In the genomic region with DNA sequence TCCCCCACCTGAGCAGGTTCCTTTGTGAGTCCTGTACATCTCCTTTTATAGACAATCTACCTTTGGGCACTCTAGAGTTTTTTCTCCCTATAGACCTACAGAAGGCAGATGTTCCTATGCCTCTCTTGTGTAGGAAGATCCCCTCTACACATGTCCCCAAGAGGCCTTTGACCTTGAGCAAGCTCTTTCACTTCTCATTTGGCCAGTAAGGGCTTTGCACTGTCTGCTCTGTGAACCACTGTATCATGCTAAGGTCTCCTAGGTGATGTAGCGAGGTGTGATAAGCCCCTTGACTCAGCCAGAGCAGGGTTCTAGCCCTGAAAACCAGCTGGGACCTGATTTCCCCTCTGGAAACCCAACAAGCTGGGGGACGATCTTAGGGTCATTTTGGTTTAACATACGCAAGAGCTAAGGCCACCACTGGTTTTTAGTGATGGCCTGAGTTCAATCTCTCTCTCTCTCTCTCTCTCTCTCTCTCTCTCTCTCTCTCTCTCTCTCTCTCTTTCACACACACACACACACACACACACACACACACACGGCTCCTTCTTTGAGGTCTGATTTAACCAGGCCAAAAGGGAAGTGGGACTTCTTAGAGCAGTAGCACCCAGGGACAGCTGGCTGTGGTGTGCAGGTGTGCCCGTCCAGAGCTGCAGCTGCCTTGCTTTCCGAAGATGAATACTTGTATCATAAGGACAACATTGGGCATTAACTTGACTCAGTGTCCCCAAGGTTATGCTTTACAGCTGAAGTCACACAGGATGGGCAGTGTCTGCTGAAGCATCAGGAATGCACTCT, we compare ENCODE assay signal across 16 mouse cellular contexts.
DNase-seq lines count a peak whose midpoint lies in the region; ATAC-seq and TF ChIP-seq lines count a peak whose summit lies in the region.
"Had no signal": no experiment of that assay in that cellular context is flagged by ENCODE, and none has a peak within 500 bp of the region (broad histone marks: within the 10 kb centered on the region; RNA-seq: fewer than 3 reads in every experiment).

No protein-coding gene starts in this region.

- no peak overlapping the region for H3K4me3 ChIP-seq in heart, embryonic 13.5 days
- no peak overlapping the region for H3K4me3 ChIP-seq in liver, embryonic 12.5 days
- no peak overlapping the region for H3K4me3 ChIP-seq in small intestine, adult 2 months (ENCODE audit: low read depth, low read length)
- H3K4me3 ChIP-seq: kidney, embryonic 15.5 days; limb, embryonic 13.5 days; neural tube, embryonic 13.5 days had no signal

- no peaks in the 10 kb centered on the region for H3K36me3 ChIP-seq in heart, embryonic 13.5 days
- no peaks in the 10 kb centered on the region for H3K36me3 ChIP-seq in liver, embryonic 12.5 days
- H3K36me3 ChIP-seq in small intestine, adult 2 months (ENCODE audit: control insufficient read depth, insufficient read depth, low read length) = no peaks in the 10 kb centered on the region
- H3K36me3 ChIP-seq: kidney, embryonic 15.5 days; limb, embryonic 13.5 days; neural tube, embryonic 13.5 days had no signal

- no peak for TF ChIP-seq CTCF in small intestine, adult 2 months (IDR thresholded peaks at IDR 0.05; ENCODE audit: extremely low read depth, insufficient read length, insufficient replicate concordance, low read depth, low read length)

- no peak overlapping the region for H3K4me2 ChIP-seq in heart, embryonic 13.5 days
- H3K4me2 ChIP-seq in liver, embryonic 12.5 days = peak overlapping the region; percentile 61
- H3K4me2 ChIP-seq: kidney, embryonic 15.5 days; limb, embryonic 13.5 days; neural tube, embryonic 13.5 days had no signal

- TF ChIP-seq POLR2A in small intestine, adult 2 months (IDR thresholded peaks at IDR 0.05; ENCODE audit: low read depth, low read length) = no peak

- peaks cover 35% of the 10 kb centered on the region for H3K4me1 ChIP-seq in heart, embryonic 13.5 days
- peaks cover 88% of the 10 kb centered on the region for H3K4me1 ChIP-seq in liver, embryonic 12.5 days
- peaks cover 50% of the 10 kb centered on the region for H3K4me1 ChIP-seq in small intestine, adult 2 months (ENCODE audit: control insufficient read depth, insufficient read depth, insufficient read length, low read length)

- intact Hi-C loops in heart, postnatal 14 days (cut with DNase I) = no loop called here
- intact Hi-C loops in left cerebral cortex, postnatal 10 days (cut with DNase I) = no loop called here

- H3K27ac ChIP-seq in heart, embryonic 13.5 days (replicated peaks) = peak overlapping the region; percentile 84
- H3K27ac ChIP-seq in liver, embryonic 12.5 days = peak overlapping the region; percentile 100
- peak overlapping the region; percentile 99 for H3K27ac ChIP-seq in small intestine, adult 2 months (ENCODE audit: insufficient read depth, low read depth, low read length)
- H3K27ac ChIP-seq: limb, embryonic 13.5 days; neural tube, embryonic 13.5 days had no signal

- 81% methylated on average over 6 of the region's 6 CpGs for WGBS in heart, embryonic 13.5 days
- WGBS in liver, embryonic 12.5 days (ENCODE audit: insufficient replicate concordance) = 62% methylated on average over 6 of the region's 6 CpGs
- 58% methylated on average over 6 of the region's 6 CpGs for WGBS in small intestine, adult 2 months

- H3K9me3 ChIP-seq in heart, embryonic 13.5 days = no peaks in the 10 kb centered on the region
- H3K9me3 ChIP-seq in liver, embryonic 12.5 days (replicated peaks) = no peaks in the 10 kb centered on the region
- H3K9me3 ChIP-seq: kidney, embryonic 15.5 days; limb, embryonic 13.5 days; neural tube, embryonic 13.5 days had no signal

- H3K27me3 ChIP-seq in heart, embryonic 13.5 days (replicated peaks) = no peaks in the 10 kb centered on the region
- no peaks in the 10 kb centered on the region for H3K27me3 ChIP-seq in liver, embryonic 12.5 days (replicated peaks)
- no peaks in the 10 kb centered on the region for H3K27me3 ChIP-seq in small intestine, adult 2 months (ENCODE audit: control insufficient read depth, insufficient read depth, low read length)
- H3K27me3 ChIP-seq: kidney, embryonic 15.5 days; limb, embryonic 13.5 days; neural tube, embryonic 13.5 days had no signal

- H3K9ac ChIP-seq in heart, embryonic 13.5 days = no peak overlapping the region
- peak overlapping the region; percentile 71 for H3K9ac ChIP-seq in liver, embryonic 12.5 days
- H3K9ac ChIP-seq: kidney, embryonic 15.5 days; limb, embryonic 13.5 days; neural tube, embryonic 13.5 days had no signal

- no peak for ATAC-seq in heart, embryonic 13.5 days (ENCODE audit: extremely low read depth, insufficient number of reproducible peaks, low FRiP score, low TSS enrichment)
- no peak for ATAC-seq in liver, embryonic 12.5 days
- no peak for ATAC-seq in CD4-positive, CD25-positive, alpha-beta regulatory T cell, adult 4 months
- ATAC-seq: hindbrain, postnatal 0 days; midbrain, embryonic 16.5 days had no signal

- DNase-seq in heart, postnatal 14 days = no peak
- DNase-seq in thymus, postnatal 25 days = peak; percentile 42
- DNase-seq in right cerebral cortex, adult 2 months (ENCODE audit: low spot score in 2 of 2) = no peak
- DNase-seq in left cerebral cortex, postnatal 10 days (ENCODE audit: extremely low spot score in 1 of 2, low spot score in 2 of 2) = no peak
- DNase-seq: cerebellum, adult 9-10 months; lung, postnatal 36 days; right cerebral cortex, postnatal 25 days had no signal
